16 mouse cellular contexts compared by ENCODE assay signal in the genomic region with DNA sequence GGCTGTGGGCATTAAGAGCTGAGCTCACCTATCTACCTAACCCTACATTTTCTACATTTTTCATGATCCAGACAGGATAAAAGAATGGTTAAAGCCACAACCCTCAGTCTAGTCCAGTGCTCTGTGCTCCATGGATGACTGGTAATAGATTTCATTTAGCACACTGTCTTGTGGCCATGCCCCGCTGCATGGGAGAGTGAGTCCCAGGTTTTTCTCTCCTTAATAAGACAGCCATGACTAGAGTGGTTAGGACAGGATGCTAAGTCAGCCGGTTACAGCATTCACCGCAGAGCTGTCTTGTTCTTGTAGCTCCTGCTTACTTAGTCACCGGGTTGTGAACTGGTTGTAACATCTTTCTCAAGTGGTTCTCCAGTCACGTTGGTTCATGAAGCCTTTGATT.
"Had no signal": no experiment of that assay in that cellular context is flagged by ENCODE, and none has a peak within 500 bp of the region (broad histone marks: within the 10 kb centered on the region; RNA-seq: fewer than 3 reads in every experiment).

No protein-coding gene starts in this region.

- H3K36me3 ChIP-seq: neural tube, embryonic 13.5 days; neural tube, embryonic 15.5 days; stomach, embryonic 15.5 days had no signal

- H3K27me3 ChIP-seq: neural tube, embryonic 13.5 days; neural tube, embryonic 15.5 days; stomach, embryonic 15.5 days had no signal

- DNase-seq: retina, postnatal 1 day; right cerebral cortex, adult 18-20 months; right cerebral cortex, postnatal 14 days; right cerebral cortex, postnatal 25 days; right cerebral cortex, postnatal 4 days; spleen, adult 18-20 months; thymus, adult 18-20 months; thymus, adult 2 months; thymus, postnatal 14 days; thymus, postnatal 25 days; thymus, postnatal 36 days; thymus, postnatal 4 days had no signal

- H3K9me3 ChIP-seq: neural tube, embryonic 13.5 days; neural tube, embryonic 15.5 days; stomach, embryonic 15.5 days had no signal

- H3K4me2 ChIP-seq: neural tube, embryonic 13.5 days; neural tube, embryonic 15.5 days; stomach, embryonic 15.5 days had no signal

- H3K27ac ChIP-seq: neural tube, embryonic 13.5 days; neural tube, embryonic 15.5 days; stomach, embryonic 15.5 days; stomach, postnatal 0 days had no signal

- H3K4me3 ChIP-seq: neural tube, embryonic 13.5 days; neural tube, embryonic 15.5 days; stomach, embryonic 15.5 days had no signal

- H3K9ac ChIP-seq: neural tube, embryonic 13.5 days; neural tube, embryonic 15.5 days; stomach, embryonic 15.5 days had no signal
